Mouse (Mus musculus): ENCODE results near the gene Rab36.
A peak's percentile ranks its signal among the peaks of the same experiment; 100 is the strongest.
"Not testable (repeated sequence)": the region's sequence is repeated elsewhere in the genome, so short reads cannot be mapped to it uniquely, and the experiment has no call there.

The Rab36 gene

DNA sequence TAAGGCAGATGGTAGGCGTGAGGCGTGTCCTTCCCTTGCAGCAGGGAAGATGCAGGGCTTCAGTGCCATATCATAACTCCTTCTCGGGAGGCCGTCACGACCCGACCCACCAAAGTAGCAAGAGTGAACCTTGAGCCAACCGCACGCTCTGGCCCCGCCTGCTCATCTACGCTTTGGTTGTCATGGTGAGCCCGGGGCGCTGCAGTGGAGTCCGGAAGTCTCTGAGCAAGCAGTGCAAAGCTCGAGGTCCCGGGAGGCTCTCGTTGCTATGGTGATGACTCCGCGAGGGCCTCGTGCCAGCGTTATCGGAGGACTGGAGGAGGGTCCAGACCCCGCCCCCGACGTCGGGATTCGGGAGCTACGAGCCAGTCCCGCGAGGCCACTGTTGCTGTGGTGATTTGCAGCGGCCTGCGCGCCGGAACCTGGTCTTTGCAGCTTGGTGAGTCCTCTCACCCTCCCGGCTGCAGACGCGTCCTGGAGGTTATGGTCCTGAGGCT, at the start of gene Rab36:
Gene Rab36, plus strand, starts transcription at position 176 of the 497 bp plus-strand sequence.
- DNase-seq (ENCODE audit: inconsistent age in 2 of 2, low spot score in 1 of 2): peak; percentile 99

DNA sequence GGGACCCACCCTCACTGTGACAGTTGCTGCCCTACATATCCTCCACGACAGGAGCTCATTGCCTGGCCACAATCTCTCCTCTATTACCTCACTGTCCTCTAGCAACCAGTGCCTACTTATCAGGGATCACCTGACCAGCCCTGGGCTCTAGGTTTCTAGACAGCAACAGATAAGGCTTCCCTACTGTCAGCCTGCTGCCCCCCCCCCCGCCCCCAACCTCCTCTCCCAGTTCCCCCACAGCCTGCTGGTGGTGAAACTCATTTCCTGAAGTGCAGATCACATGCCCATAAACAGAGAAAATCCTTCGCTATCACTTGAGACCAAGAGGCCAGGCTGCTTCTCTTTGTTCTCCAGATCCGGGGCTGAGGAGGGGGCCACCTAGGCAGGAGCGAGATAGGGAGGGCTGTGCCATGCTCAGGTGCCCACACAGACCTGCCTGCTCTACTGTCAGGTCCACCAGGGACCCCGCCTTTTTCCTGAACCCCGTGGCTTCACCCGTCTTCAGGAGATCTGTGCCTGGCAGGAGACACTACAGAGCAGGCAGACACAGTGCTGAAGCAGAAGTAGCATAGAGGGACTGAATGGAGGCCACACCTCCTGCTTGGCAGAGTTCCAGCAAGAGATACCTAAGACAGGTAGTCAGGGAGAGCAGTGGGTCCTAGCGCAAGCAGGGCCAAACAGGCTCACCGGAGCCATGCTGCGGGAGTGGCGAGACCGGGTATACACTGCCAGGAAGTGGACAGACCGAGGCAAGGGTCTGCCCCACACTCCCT, 49.0 kb upstream of the Rab36 start:
- no peak for DNase-seq (ENCODE audit: inconsistent age in 2 of 2, low spot score in 1 of 2)

DNA sequence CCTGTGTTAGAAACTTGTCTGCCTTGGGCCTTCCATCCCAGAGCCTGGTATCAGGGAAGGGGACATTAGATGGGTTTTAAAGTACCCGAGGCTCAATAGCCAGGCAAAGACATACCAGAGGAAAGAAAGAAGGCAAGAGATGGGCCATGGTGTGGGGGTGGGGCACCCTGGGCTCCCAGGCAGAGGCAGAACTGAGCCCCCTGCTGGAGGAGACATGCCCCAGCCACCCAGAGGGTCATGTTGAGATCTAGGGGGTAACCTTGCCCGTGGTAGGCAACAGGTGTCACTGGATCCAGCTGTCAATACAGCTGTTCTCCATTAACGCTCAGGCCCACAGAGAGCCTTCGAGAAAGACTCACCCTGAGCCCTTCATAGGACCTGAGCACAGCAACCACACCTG, 47.0 kb upstream of the Rab36 start:
- no peak for DNase-seq (ENCODE audit: inconsistent age in 2 of 2, low spot score in 1 of 2)

DNA sequence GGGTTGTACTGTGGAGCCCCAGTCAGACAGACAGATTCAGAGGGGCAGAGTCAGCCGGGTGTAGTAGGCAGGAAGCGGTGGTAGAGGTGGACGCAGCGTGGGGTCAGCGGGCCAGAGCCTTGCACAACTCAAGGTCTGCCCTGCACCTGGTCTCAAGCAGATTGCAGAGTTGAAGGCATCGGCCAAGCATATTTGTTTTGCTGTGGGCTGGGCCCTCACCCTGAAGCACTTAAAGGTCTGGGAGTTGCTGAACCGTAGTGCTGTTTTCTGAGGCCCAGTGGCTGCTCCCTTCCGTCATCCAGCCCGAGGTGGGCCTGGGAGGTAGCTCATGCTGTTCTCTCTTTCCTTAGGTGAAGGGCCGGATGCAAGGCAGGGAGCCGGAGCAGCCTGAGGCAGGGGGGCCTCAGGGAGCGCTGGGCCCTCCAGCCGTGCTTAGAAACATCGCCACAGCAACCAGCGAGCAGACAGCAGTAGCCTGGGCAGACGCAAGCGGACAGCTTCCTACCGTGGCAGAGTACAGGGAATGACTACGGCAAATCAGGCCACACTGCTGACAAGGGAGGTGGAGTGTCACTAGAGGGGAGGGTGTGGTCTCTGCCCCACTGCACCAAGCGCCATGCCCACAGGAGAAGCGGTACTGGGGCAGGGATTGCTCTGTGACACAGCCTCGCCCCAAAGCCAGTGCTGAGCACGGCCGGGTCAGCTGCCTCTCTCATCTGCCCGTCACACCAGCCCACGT, 46.1 kb upstream of the Rab36 start:
- DNase-seq (ENCODE audit: inconsistent age in 2 of 2, low spot score in 1 of 2): no peak

DNA sequence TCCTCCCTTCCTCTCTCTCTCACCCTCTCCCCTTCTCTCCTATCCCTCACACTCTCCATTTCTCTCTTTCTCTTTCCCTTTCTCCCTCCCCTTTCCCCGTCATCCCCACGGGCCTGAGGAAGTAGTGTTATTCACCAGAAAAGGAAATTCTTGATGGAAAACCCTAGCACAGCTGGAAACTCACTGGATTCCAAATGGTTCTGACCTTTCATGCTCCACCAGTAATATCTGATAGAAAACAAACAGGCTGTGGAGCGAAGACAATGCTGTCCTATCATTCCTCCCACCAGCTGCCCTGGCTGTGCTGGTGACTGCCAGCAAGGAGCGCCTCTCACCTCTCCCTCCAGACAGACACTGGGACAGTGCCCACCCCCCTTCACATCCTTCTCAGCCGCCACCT, 42.0 kb upstream of the Rab36 start:
- no peak for DNase-seq (ENCODE audit: inconsistent age in 2 of 2, low spot score in 1 of 2)

DNA sequence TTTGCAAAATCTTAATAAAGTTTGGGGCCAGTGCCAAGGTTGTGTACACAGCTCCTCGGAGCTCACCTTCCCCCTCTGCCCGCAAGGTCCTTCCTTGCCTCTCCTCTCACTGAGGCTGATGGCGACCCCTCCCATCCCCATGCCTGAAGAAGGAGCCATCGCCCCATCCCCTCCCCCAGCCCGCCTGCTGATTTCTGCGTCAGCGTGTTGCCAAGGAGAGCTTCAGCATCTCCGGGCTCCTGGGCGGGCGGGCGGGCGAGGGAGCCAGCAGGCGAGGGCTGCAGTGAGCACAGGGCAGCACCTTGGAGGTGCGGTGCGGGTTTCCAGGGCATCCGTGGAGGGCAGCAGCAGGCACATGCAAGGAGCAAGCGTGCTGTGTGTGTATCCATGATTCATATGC, 41.5 kb upstream of the Rab36 start:
- DNase-seq (ENCODE audit: inconsistent age in 2 of 2, low spot score in 1 of 2): peak in 1 of 2 experiments; percentile 41

DNA sequence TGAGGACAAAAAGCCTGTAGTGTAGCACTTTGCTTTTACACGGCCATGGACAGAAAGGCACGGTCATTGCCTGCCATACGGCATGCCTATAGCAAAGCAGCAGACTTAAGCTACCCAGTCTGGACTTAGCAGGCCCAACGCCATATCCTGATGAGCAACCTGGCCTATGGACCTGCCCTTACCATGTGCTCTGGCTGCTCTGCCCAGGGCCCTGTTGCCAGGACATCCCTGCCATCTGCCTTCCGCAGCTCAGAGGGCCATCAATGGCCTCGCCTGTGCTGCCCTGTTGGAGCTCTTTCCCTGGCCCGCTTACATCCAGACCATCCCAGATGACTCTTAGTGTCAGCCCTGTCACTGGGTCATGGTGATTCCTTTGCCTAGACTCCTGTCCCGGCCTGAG, 35.5 kb upstream of the Rab36 start:
- DNase-seq (ENCODE audit: inconsistent age in 2 of 2, low spot score in 1 of 2): no peak

DNA sequence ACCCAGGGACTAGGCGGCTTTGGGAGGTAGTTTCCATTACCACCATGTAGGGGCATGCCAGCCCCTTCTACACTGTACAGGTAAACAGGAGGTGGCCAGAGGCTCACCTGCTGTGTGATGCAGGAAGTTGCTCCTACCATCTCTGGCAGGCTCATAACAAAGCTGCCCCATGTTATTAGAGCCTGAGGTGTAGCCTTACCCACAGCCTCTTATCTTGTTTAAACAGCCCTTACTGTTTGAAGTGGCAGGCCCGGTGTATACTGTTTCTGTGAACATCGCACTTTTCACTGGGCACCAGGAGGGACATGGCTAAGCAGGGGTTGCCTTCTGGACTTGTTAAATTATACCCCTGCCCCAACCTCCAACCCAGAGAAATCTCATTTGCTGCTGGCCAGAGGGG, 32.8 kb upstream of the Rab36 start:
- no peak for DNase-seq (ENCODE audit: inconsistent age in 2 of 2, low spot score in 1 of 2)

DNA sequence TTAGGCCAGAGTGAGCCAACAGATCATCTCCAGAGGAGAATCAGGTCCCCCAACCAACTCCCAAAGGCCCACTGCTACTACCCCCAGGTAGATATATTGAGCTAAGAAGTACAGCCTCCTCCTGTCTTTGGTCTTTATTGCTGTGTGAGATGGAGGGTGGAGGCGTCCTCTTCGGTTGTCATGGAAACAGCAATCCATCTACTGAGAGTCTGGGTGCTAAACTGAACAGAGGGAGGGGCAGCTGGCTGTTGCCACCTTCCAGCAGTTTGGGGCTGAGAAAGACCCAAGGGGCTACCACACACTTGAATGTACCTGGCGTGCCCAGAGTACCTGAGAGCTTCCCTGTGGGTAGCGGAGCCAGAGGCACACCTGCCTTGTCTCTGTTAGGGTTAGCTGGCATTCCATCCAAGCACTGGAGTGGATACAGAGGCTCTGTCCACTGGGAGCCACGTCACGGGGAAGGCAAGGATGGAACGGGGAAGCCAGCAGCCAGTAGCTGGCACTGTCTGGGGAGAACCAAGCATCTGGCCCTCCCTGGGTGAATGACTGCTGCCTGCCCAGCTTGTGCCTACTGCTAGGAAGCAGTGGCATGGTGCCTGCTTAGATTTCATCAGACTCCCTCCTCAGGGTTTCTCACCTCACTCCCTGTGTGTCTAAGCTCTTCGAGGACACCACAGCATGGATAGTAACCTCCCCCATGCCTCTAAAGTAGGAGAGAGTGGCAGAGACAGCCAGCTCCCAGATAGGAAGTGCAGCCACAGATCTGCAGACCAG, 29.8 kb upstream of the Rab36 start:
- no peak for DNase-seq (ENCODE audit: inconsistent age in 2 of 2, low spot score in 1 of 2)

DNA sequence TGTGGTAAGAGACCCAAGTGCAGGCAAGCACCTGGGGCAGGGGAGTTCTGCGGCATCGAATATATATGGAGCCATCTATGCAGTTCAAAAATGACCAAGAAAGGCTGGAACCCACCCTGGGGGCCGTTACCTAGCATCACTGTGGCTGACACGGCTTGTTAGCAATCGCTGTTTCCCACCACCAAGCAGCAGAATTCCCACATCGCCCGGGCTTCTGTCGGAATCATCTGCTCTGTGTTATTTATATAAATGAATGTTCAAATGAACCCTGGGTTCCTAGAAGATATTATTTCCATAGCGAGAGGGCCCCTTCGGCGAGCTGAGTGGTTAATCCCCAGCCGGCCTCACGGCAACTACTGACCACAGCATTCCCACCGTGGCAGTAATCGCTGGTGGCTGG, 26.2 kb upstream of the Rab36 start:
- no peak for DNase-seq (ENCODE audit: inconsistent age in 2 of 2, low spot score in 1 of 2)

DNA sequence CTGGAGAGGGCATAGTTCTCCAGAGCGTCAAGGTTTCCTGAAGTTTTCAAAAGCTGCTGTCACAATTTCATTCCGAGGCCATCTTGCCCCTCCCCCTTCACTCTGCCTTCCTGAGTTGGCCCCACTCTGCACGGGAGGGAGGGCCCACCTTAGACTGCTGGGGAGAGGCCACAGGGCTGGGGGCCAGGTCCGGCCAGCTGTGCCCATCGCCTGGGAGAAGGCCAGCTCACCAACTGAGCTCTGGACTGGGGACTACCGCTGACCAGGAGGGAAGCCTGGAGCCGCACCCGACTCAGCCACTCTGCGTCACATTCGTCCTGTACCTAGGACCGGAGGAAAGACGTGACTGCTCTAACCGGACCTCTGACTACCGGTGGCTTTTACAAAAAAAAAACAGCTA, 21.4 kb upstream of the Rab36 start:
- no peak for DNase-seq (ENCODE audit: inconsistent age in 2 of 2, low spot score in 1 of 2)

DNA sequence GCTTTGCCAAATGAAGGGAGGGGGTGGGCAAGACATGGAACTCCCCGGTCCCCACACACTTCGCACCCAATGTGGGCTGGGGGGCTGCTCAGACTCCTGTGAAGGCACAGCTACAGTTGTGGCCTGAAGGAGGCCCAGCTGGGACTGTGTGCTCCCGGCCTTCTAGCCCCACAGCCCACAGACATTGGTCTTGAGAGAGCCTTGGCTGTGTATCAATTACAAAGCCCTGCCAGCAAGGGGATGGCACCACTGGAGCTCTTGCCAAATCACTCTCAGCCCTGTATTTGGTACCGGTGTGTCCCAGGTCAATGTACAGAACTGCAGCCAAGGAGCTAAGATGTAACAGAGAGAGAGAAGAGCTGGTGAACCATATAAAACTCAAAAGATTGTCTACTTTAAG, 20.4 kb upstream of the Rab36 start:
- DNase-seq (ENCODE audit: inconsistent age in 2 of 2, low spot score in 1 of 2): no peak

DNA sequence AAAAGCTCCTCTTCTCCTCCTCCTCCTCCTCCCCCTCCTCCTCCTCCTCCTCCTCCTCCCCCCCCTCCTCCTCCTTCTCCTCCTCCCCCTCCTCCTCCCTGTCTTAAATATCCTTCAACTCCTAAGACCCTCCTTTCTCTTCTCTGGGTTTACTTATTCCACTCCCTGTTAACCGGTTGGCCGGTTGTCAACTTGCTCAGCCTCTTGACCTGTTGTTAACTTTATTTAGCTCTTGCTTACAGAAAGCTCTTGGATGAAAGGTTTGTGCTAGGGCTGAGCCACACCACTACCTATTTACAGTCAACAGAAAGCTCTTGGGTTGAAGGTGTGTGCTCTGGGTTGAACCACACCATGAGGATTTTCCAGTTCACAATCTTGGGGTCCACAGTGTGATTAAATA, 16.6 kb upstream of the Rab36 start:
- no peak for DNase-seq (ENCODE audit: inconsistent age in 2 of 2, low spot score in 1 of 2)

DNA sequence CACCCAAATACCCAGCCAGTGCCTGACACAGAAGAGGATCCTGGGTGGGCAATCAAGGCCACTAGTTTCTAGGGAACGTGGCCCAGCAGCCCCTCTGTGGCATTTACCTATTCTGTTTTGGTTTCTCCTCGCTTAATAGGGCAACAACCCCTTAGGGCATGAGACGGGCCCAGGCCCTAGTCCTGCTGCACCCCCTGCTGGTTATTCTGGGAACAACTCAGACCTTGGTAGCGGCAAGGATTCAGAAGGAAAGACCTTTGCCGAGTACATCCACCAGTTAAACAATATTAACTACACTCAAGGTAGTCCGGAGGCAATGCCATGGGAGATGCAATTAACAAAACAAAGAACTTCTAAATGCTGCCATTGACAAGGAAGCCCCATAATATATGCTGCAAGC, 15.7 kb upstream of the Rab36 start:
- peak; percentile 81 to 94 for DNase-seq (ENCODE audit: inconsistent age in 2 of 2, low spot score in 1 of 2)

DNA sequence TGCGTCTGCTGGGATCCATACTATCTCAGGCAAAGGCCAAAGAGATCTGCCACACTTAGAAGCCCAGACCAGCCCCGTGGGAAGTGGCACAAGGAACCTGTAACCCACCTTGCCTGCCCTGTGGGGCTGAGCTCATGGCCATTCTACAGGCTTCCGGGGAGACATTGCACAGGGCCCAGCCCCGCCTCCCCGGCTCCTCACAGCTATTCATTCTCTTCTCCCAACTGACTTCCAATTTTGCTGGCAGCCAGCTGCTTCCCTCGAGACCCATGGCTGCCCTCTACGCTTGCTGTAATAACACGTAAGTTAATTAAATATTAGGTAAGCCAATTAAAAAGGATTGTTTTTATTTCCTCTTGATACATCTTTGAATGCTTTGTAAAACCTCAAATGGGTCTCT, 10.4 kb upstream of the Rab36 start:
- no peak for DNase-seq (ENCODE audit: inconsistent age in 2 of 2, low spot score in 1 of 2)

DNA sequence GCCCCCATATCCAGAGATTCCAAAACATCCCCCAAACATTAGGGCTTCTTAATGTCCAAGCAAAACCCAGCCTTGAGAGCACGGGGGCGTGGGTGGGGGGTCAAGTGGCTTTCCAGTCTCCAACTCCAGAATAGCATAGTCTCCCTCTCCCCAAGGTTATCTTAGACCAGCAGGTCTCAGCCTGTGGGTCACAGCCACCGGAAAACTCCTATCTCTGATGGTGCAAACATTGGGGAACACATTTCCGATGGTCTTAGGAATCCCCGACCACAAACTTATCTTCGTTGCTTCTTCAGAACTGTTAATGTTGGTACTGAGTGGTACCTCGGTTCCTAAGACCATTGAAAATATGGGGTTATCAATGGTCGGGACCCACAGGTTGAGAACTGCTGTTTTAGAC, 8.1 kb upstream of the Rab36 start:
- DNase-seq (ENCODE audit: inconsistent age in 2 of 2, low spot score in 1 of 2): no peak

DNA sequence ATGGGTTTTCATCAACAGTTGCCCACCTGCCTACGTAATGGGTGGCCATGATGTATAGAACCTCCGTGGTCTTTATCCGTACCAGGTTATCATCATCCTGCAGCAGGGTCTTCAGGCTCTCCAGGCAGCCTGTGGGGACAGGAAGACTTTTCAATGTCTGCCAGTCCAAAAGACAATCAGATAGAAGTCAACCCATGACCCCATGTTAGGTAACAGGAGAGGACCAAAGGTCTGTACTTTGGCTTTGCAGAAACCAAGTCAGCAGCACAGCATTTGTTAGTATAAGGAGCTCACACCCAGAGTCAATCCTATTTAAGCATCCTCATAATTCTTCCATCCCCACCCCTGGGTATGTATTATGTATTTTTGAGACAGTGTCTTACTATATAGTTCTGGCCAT, 7.2 kb upstream of the Rab36 start:
- peak in 1 of 2 experiments; percentile 47 for DNase-seq (ENCODE audit: inconsistent age in 2 of 2, low spot score in 1 of 2)

DNA sequence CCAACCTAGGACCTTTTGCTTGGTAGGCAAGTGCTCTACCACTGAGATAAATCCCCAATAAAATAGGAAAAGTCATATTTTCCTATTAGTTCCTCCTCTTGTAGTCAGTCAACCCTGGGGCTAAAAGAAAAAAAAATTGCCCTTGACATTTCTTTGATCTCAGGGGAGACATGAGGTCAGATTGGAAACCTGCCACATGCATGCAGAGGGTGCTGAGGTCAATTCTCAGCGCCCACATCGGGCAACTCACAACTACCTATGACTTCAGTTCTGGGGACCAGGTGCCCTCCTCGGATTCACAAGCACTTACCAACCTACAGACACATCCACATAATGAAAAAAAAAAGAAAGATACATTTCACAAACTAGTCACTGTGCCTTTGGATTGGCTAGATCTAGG, 6.6 kb upstream of the Rab36 start:
- DNase-seq (ENCODE audit: inconsistent age in 2 of 2, low spot score in 1 of 2): peak; percentile 72 to 82

DNA sequence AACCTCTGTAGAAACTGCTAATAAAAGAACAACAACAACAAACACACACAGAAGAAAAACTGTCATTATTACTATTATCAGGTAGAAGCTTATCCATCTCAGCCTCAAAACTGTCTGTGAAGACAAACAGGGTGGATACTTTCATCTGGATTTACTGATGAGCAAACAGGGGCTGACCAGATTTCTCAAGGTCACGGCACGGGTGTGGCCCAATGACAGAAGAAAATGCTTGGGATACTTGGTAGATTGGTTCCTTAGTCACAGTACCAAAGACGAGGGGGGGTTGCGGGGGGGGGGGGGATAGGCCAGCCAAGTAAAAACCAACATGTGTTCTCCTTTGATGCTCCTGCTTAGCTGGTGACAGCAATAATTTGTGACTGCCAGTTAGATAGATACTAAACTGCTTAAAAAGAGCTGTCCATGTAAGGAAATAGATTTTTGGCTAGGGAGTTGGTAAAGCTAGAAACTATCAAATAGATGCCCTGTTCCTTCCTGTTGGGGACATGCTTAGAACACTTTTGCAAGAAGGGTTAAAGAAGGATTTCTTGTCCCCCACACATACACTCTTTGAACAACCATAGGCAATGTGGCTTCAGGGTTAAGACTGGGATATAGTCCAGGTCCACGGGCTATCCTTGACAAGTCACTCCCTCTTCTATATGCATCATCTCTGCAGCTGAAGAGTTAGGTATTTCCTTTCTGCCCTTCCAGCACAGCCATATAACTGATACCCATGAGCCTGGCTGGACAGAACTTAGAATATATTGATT, 5.3 kb upstream of the Rab36 start:
- DNase-seq (ENCODE audit: inconsistent age in 2 of 2, low spot score in 1 of 2): peak; percentile 65 to 73

DNA sequence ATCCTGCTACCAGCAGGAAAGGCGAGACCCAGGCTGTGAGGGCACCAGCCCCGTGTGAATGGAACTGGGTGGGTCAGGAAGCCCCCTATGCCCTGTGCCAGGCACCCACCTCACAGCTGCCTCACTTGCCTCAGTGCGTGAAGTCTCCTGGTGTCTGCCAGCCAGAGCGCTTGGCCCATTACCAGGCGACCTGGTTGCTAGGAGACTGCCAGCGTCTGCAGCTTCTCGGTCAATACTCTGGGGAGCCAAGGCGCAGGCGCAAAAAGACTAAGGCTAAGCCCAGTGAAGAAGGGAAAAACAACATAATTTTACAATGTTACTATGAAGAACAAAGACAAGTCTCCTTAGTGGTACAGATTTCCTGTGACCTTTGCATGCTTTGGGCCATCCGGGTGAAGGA, 4.5 kb upstream of the Rab36 start, which contains the start of gene Rsph14:
Gene Rsph14, minus strand, starts transcription at position 192 of the 400 bp plus-strand sequence.
- DNase-seq (ENCODE audit: inconsistent age in 2 of 2, low spot score in 1 of 2): peak; percentile 93 to 96

DNA sequence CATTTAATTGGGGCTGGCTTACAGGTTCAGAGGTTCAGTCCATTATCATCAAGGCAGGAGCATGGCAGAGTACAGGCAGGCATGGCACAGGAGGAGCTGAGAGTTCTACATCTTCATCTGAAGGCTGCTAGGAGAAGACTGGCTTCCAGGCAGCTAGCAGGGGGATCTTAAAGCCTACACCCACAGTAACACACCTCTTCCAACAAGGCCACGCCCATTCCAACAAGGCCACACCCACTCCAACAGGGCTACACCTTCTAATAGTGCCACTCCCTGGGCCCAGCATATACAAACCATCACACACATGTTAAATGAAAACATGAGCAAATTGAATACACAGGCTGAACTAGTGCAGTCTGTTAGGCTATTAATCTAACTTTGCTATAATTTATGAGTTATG, 5.2 kb downstream of the Rab36 start:
- not testable (repeated sequence) for DNase-seq (ENCODE audit: inconsistent age in 2 of 2, low spot score in 1 of 2)

Data from adrenal gland, adult (tissue).